Mouse (Mus musculus): ENCODE measurements around the gene Plac8. TPM values are rescaled to one million over a fixed set of nuclear protein-coding genes. Genes with fewer than 3 reads are reported as not detected.

The Plac8 gene
- polyA plus RNA-seq, 1 experiment = 1,430 TPM

DNA sequence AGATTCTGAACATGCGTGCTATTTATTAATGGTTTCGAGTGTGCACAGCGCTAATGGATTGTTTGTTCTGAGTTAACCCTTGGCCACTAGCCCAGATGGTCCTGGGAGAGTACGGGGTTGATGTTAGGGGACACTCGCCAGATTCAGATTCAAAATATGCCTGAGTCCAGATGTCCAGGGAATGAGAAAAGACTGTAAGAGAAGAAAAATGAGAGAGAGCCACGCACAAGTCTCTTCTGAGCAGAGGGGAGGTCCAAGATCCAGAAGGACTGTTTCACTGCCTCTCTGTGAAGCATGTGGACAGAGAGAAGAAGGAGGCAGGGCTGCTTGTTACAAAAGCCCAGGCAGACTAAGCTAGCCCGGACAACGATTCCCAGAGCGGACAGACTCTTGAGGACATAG is 33.8 kb upstream of the Plac8 start:
- peaks cover 17% of the 10 kb centered on the region for H3K4me1 ChIP-seq (ENCODE audit: control insufficient read depth, insufficient read depth, insufficient read length, low read length)
- no peak for TF ChIP-seq CTCF (IDR thresholded peaks at IDR 0.05; ENCODE audit: extremely low read depth, insufficient read length, insufficient replicate concordance, low read depth, low read length)
- no peak for TF ChIP-seq POLR2A (IDR thresholded peaks at IDR 0.05; ENCODE audit: low read depth, low read length)
- no peaks in the 10 kb centered on the region for H3K36me3 ChIP-seq (ENCODE audit: control insufficient read depth, insufficient read depth, low read length)
- no peaks in the 10 kb centered on the region for H3K27me3 ChIP-seq (ENCODE audit: control insufficient read depth, insufficient read depth, low read length)
- H3K27ac ChIP-seq (ENCODE audit: insufficient read depth, low read depth, low read length) = peak overlapping the region; percentile 91
- no peak overlapping the region for H3K4me3 ChIP-seq (ENCODE audit: low read depth, low read length)
- 15% methylated on average over 9 of the region's 9 CpGs for WGBS

- 79% methylated on average over 4 of the region's 4 CpGs for WGBS
- no peaks in the 10 kb centered on the region for H3K36me3 ChIP-seq (ENCODE audit: control insufficient read depth, insufficient read depth, low read length)
- no peak overlapping the region for H3K4me3 ChIP-seq (ENCODE audit: low read depth, low read length)
- TF ChIP-seq POLR2A (IDR thresholded peaks at IDR 0.05; ENCODE audit: low read depth, low read length) = no peak
- no peak for TF ChIP-seq CTCF (IDR thresholded peaks at IDR 0.05; ENCODE audit: extremely low read depth, insufficient read length, insufficient replicate concordance, low read depth, low read length)
- no peaks in the 10 kb centered on the region for H3K27me3 ChIP-seq (ENCODE audit: control insufficient read depth, insufficient read depth, low read length)
- no peak overlapping the region for H3K27ac ChIP-seq (ENCODE audit: insufficient read depth, low read depth, low read length)
- peaks cover 17% of the 10 kb centered on the region for H3K4me1 ChIP-seq (ENCODE audit: control insufficient read depth, insufficient read depth, insufficient read length, low read length)
These were observed 32.0 kb upstream of the Plac8 start for GRCm38 (mm10) chr5:100604061-100604460.

DNA sequence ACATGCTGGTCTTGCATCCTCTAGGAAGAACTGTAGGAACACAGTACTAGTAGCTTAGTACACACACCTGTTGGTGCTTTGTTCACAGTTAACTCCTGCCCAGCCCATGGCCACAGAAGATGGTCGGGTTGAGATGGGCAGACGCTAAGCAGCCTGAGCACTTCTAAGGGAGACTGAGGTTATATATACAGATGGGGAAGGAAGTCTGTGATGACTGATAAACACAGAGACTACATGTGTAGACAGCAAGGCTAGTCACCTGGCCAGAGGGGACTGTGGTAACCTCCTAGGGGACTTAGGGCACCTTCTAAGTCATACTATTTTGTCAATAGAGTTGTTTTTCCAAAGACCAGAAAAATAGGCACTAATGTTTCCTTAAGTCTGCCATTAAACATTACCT is 29.8 kb upstream of the Plac8 start:
- no peaks in the 10 kb centered on the region for H3K36me3 ChIP-seq (ENCODE audit: control insufficient read depth, insufficient read depth, low read length)
- H3K27me3 ChIP-seq (ENCODE audit: control insufficient read depth, insufficient read depth, low read length) = no peaks in the 10 kb centered on the region
- no peak overlapping the region for H3K27ac ChIP-seq (ENCODE audit: insufficient read depth, low read depth, low read length)
- TF ChIP-seq CTCF (IDR thresholded peaks at IDR 0.05; ENCODE audit: extremely low read depth, insufficient read length, insufficient replicate concordance, low read depth, low read length) (no peak), POLR2A (IDR thresholded peaks at IDR 0.05; ENCODE audit: low read depth, low read length) (no peak)
- H3K4me3 ChIP-seq (ENCODE audit: low read depth, low read length) = no peak overlapping the region
- 85% methylated on average over 2 of the region's 2 CpGs for WGBS
- H3K4me1 ChIP-seq (ENCODE audit: control insufficient read depth, insufficient read depth, insufficient read length, low read length) = peaks cover 16% of the 10 kb centered on the region

DNA sequence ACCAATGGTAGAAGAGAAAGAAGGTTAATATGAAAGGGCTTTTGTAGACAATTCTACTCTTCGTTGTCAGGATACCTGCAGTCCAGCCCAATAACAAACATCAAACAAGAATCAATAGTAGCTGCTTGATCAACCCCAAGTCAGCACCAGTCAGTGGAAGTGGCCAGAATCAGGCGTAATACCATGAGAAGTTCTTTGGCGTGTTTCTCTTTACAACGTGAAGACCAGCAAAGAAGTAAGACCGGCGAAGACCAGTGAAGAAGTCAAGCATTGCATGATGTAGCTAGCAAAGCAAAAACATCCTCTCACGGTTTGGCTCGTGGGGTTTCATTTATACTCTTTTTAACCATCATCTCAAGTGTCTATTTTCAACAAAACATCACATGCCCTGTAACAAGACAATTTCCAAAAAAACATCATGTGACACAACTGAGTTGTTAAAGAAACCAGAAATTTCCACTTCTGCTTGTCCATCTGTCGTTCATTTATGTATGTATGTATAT is 27.0 kb upstream of the Plac8 start:
- H3K4me1 ChIP-seq (ENCODE audit: control insufficient read depth, insufficient read depth, insufficient read length, low read length) = peaks cover 9% of the 10 kb centered on the region; the same call in 1 of the 2 replicates
- WGBS = 89% methylated on average over 9 of the region's 9 CpGs
- H3K27ac ChIP-seq (ENCODE audit: insufficient read depth, low read depth, low read length) = no peak overlapping the region
- no peak overlapping the region for H3K4me3 ChIP-seq (ENCODE audit: low read depth, low read length)
- H3K36me3 ChIP-seq (ENCODE audit: control insufficient read depth, insufficient read depth, low read length) = no peaks in the 10 kb centered on the region
- no peaks in the 10 kb centered on the region for H3K27me3 ChIP-seq (ENCODE audit: control insufficient read depth, insufficient read depth, low read length)
- no peak for TF ChIP-seq POLR2A (IDR thresholded peaks at IDR 0.05; ENCODE audit: low read depth, low read length)
- no peak for TF ChIP-seq CTCF (IDR thresholded peaks at IDR 0.05; ENCODE audit: extremely low read depth, insufficient read length, insufficient replicate concordance, low read depth, low read length)

- TF ChIP-seq POLR2A (IDR thresholded peaks at IDR 0.05; ENCODE audit: low read depth, low read length) (no peak), CTCF (IDR thresholded peaks at IDR 0.05; ENCODE audit: extremely low read depth, insufficient read length, insufficient replicate concordance, low read depth, low read length) (no peak)
- H3K4me3 ChIP-seq (ENCODE audit: low read depth, low read length) = no peak overlapping the region
- peak overlapping the region; percentile 36 for H3K27ac ChIP-seq (ENCODE audit: insufficient read depth, low read depth, low read length)
- peaks cover 9% of the 10 kb centered on the region; the same call in 1 of the 2 replicates for H3K4me1 ChIP-seq (ENCODE audit: control insufficient read depth, insufficient read depth, insufficient read length, low read length)
- H3K36me3 ChIP-seq (ENCODE audit: control insufficient read depth, insufficient read depth, low read length) = no peaks in the 10 kb centered on the region
- WGBS = 34% methylated on average over 11 of the region's 11 CpGs
- no peaks in the 10 kb centered on the region for H3K27me3 ChIP-seq (ENCODE audit: control insufficient read depth, insufficient read depth, low read length)
These were observed 25.9 kb upstream of the Plac8 start for GRCm38 (mm10) chr5:100597886-100598485.

DNA sequence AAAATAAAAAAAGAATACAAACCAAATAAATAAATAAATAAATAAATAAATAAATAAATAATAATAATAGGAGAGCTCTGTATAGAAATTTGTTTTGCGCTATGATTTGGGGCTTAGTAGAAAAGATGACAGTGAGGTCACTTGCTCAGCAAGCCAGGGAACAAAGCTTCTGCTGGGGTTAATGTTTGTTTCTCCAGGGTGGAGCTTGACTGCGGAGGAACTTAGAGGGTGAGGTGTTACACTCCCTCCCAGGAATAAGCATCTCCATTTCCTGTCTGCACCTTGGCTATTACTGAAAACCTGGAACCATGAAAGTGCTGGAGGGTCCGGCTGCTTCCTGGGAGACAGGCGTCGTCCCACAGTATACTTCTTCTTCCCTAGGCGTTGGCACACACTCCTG is 24.0 kb upstream of the Plac8 start:
- peak overlapping the region; percentile 19; the same call in 1 of the 2 replicates for H3K4me3 ChIP-seq (ENCODE audit: low read depth, low read length)
- no peaks in the 10 kb centered on the region for H3K36me3 ChIP-seq (ENCODE audit: control insufficient read depth, insufficient read depth, low read length)
- peaks cover 10% of the 10 kb centered on the region; the same call in 1 of the 2 replicates for H3K4me1 ChIP-seq (ENCODE audit: control insufficient read depth, insufficient read depth, insufficient read length, low read length)
- no peaks in the 10 kb centered on the region for H3K27me3 ChIP-seq (ENCODE audit: control insufficient read depth, insufficient read depth, low read length)
- 22% methylated on average over 6 of the region's 6 CpGs for WGBS
- H3K27ac ChIP-seq (ENCODE audit: insufficient read depth, low read depth, low read length) = peak overlapping the region; percentile 85
- TF ChIP-seq CTCF (IDR thresholded peaks at IDR 0.05; ENCODE audit: extremely low read depth, insufficient read length, insufficient replicate concordance, low read depth, low read length) (no peak), POLR2A (IDR thresholded peaks at IDR 0.05; ENCODE audit: low read depth, low read length) (0 out of 2 replicates have a peak, but pooled peaks have one; percentile 12)

- no peak for TF ChIP-seq POLR2A (IDR thresholded peaks at IDR 0.05; ENCODE audit: low read depth, low read length)
- TF ChIP-seq CTCF (IDR thresholded peaks at IDR 0.05; ENCODE audit: extremely low read depth, insufficient read length, insufficient replicate concordance, low read depth, low read length) = no peak
- Histone ChIP-seq H3K4me1 (ENCODE audit: control insufficient read depth, insufficient read depth, insufficient read length, low read length) (peaks cover 12% of the 10 kb centered on the region; the same call in 1 of the 2 replicates), H3K36me3 (ENCODE audit: control insufficient read depth, insufficient read depth, low read length) (no peaks in the 10 kb centered on the region), H3K27ac (ENCODE audit: insufficient read depth, low read depth, low read length) (no peak overlapping the region), H3K27me3 (ENCODE audit: control insufficient read depth, insufficient read depth, low read length) (no peaks in the 10 kb centered on the region), H3K4me3 (ENCODE audit: low read depth, low read length) (no peak overlapping the region)
- WGBS = 92% methylated on average over 13 of the region's 13 CpGs
These were observed 22.9 kb upstream of the Plac8 start for GRCm38 (mm10) chr5:100594803-100595467.
